Mouse (Mus musculus) limb, embryonic 10.5 days (tissue): ENCODE measurements around the gene Ubqlnl. TPM values are rescaled to one million over a fixed set of nuclear protein-coding genes. Genes with fewer than 3 reads are reported as not detected.

Experiments used
- DNase-seq: peaks from one replicate; pipeline ENCODE4 v3.0.0-alpha.2; 2017; ENCODE audit warnings: low spot score
- H3K27ac ChIP-seq: fragments of 300-500 bp; sonication (generic); 2 replicates; pipeline ENCODE4 v1.5.1; 2016; ENCODE audit warnings: mild to moderate bottlenecking
- H3K27me3 ChIP-seq: fragments of 300-500 bp; sonication (generic); 2 replicates; pipeline ENCODE4 v1.6.1; 2016; ENCODE audit warnings: low read depth, mild to moderate bottlenecking; ENCODE audit not compliant: poor library complexity, severe bottlenecking
- H3K36me3 ChIP-seq: fragments of 300-500 bp; sonication (generic); 2 replicates; pipeline ENCODE4 v1.6.1; 2016; ENCODE audit warnings: mild to moderate bottlenecking, moderate library complexity
- H3K4me1 ChIP-seq: fragments of 300-500 bp; sonication (generic); 2 replicates; pipeline ENCODE4 v1.6.1; 2016
- H3K4me3 ChIP-seq: fragments of 300-500 bp; sonication (generic); 2 replicates; pipeline ENCODE4 v1.5.1; 2016; ENCODE audit warnings: mild to moderate bottlenecking, moderate library complexity
- H3K9me3 ChIP-seq: fragments of 300-500 bp; sonication (generic); replicated peaks from 2 replicates; pipeline ENCODE4 v1.6.1; 2016; ENCODE audit warnings: mild to moderate bottlenecking
- WGBS: fragments of 180-500 bp; shearing (Covaris S2); methylation state at CpG from one replicate; pipeline ENCODE4 v1.1.7; 2016; 5-methylcytosine and 5-hydroxymethylcytosine counted together
- polyA plus RNA-seq: library from polyadenylated mRNA; unstranded; fragments of >200 nt; fragmentation: Nextera tagmentation; extraction: Ambion mirVana; gene quantifications from 2 replicates; pipeline ENCODE4 v1.2.1, GENCODE M21; 2016

Ubqlnl gene
- not detected in 2 replicates for polyA plus RNA-seq

GRCm38 (mm10) chr7:104150456-104150855 is at the start of gene Ubqlnl:
Gene Ubqlnl, minus strand, starts transcription at chr7:104150556.
- Histone ChIP-seq H3K9me3 (no peaks in the 10 kb centered on the region), H3K4me3 (no peak within 1 kb of the TSS), H3K4me1 (no peaks in the 10 kb centered on the region), H3K36me3 (no peaks in the 10 kb centered on the region), H3K27me3 (no peaks in the 10 kb centered on the region), H3K27ac (no peak within 1 kb of the TSS)
- no peak for DNase-seq
- 79% methylated on average over 2 of the region's 2 CpGs for WGBS

- DNase-seq = peak; percentile 69
- H3K4me3 ChIP-seq = no peak overlapping the region
- WGBS = 4% methylated on average over 5 of the region's 5 CpGs
- H3K27ac ChIP-seq = no peak overlapping the region
- H3K27me3 ChIP-seq = no peaks in the 10 kb centered on the region
- no peaks in the 10 kb centered on the region for H3K4me1 ChIP-seq
- H3K9me3 ChIP-seq = no peaks in the 10 kb centered on the region
- H3K36me3 ChIP-seq = no peaks in the 10 kb centered on the region
Observed at GRCm38 (mm10) chr7:104199822-104200221, 49.5 kb upstream of the Ubqlnl start.

DNA sequence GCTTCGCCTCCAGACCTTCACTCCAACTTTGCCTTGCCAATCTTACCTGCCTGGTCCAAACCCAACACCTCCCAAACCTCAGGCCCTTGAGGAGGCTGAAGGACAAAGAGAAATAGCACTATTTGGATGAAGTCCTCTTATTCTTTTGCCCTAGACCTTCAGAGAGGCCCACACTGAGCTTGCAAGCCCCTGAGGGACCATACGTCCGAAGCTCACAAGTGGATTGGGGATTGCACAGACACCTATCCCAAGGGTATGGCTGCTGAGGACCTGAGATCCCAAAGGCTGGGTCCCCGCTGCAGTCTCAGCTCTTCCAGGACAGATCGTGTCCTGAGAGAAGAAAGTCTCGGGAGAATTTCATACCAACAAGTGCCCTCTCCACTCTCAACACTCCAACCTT is 45.5 kb upstream of the Ubqlnl start, which contains the start of gene Olfr649:
Olfr649 (minus strand) TSS at position 101 of the 400 bp plus-strand sequence.
- Histone ChIP-seq H3K27me3 (no peaks in the 10 kb centered on the region), H3K36me3 (no peaks in the 10 kb centered on the region), H3K4me1 (no peaks in the 10 kb centered on the region), H3K4me3 (no peak within 1 kb of the TSS), H3K27ac (no peak within 1 kb of the TSS), H3K9me3 (no peaks in the 10 kb centered on the region)
- no peak for DNase-seq
- 85% methylated on average over 6 of the region's 6 CpGs for WGBS

DNA sequence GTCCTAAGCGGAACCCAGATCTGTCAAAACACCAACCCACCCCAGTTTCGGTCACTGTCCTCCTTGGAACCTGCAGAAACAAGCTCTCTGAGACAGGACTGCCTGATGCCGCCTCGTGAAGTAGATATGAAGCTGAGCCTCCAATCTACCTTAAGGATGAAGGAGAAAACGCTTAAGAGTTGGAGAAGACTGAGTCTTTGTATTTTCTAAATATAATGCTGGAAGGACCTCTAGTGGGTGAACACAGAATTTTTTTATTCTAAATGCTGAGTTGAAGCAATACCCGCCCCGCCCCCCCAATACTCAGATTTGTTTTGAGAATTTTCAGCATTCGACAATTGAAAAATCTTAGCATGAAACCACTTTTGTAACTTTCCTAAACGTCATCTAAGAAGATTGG is 40.9 kb upstream of the Ubqlnl start:
- Histone ChIP-seq H3K27me3 (no peaks in the 10 kb centered on the region), H3K36me3 (no peaks in the 10 kb centered on the region), H3K4me3 (no peak overlapping the region), H3K4me1 (no peaks in the 10 kb centered on the region), H3K27ac (no peak overlapping the region), H3K9me3 (no peaks in the 10 kb centered on the region)
- 58% methylated on average over 9 of the region's 9 CpGs for WGBS
- no peak for DNase-seq

GRCm38 (mm10) chr7:104183292-104183691 is 32.9 kb upstream of the Ubqlnl start, which contains the start of gene Olfr648:
Gene Olfr648, minus strand, starts transcription at chr7:104183392.
- Histone ChIP-seq H3K36me3 (no peaks in the 10 kb centered on the region), H3K9me3 (no peaks in the 10 kb centered on the region), H3K4me1 (no peaks in the 10 kb centered on the region), H3K27me3 (no peaks in the 10 kb centered on the region), H3K4me3 (no peak within 1 kb of the TSS), H3K27ac (no peak within 1 kb of the TSS)
- DNase-seq = no peak
- 85% methylated on average over 2 of the region's 2 CpGs for WGBS

GRCm38 (mm10) chr7:104179074-104179473 is 28.7 kb upstream of the Ubqlnl start:
- H3K36me3 ChIP-seq = no peaks in the 10 kb centered on the region
- H3K27ac ChIP-seq = no peak overlapping the region
- H3K4me3 ChIP-seq = no peak overlapping the region
- no peaks in the 10 kb centered on the region for H3K4me1 ChIP-seq
- no peaks in the 10 kb centered on the region for H3K9me3 ChIP-seq
- WGBS = 90% methylated on average over 1 of the region's 1 CpGs
- H3K27me3 ChIP-seq = no peaks in the 10 kb centered on the region
- no peak for DNase-seq

DNA sequence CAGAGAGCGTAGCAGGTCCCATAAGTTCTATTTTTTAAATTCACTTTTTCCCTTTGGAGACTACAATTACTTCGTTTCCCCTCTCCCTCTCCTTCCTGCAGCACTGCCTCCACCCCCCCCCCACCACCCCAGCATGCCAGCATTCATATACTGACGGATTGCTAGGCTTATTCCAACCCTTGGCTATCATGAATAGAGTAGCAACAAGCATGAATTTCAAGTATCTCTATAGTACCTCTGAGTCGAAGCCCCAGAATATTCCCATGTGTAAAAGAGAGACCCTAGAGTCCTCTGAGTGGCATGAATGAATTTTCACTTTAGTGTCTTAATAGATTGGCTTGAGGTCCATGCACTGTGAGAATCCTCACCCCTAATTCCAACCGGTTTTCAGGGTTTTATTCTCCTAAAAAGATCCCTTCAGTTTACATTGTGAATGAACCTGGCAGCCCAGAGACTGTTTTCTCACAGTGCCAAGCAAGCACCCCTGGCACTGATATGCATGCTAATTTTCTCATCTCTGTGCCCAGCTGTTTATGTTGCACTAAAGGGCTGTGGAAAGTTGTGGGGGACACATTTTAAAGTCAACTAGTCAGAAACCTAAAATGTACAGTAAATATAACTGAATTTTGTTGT is 28.2 kb upstream of the Ubqlnl start:
- 83% methylated on average over 5 of the region's 5 CpGs for WGBS
- no peaks in the 10 kb centered on the region for H3K9me3 ChIP-seq
- no peaks in the 10 kb centered on the region for H3K4me1 ChIP-seq
- DNase-seq = no peak
- H3K27ac ChIP-seq = no peak overlapping the region
- no peaks in the 10 kb centered on the region for H3K27me3 ChIP-seq
- H3K4me3 ChIP-seq = no peak overlapping the region
- no peaks in the 10 kb centered on the region for H3K36me3 ChIP-seq

- Histone ChIP-seq H3K4me1 (no peaks in the 10 kb centered on the region), H3K36me3 (no peaks in the 10 kb centered on the region), H3K9me3 (no peaks in the 10 kb centered on the region), H3K4me3 (no peak overlapping the region), H3K27ac (no peak overlapping the region), H3K27me3 (no peaks in the 10 kb centered on the region)
- WGBS = 92% methylated on average over 1 of the region's 1 CpGs
- no peak for DNase-seq
Observed at GRCm38 (mm10) chr7:104175085-104175484, 24.7 kb upstream of the Ubqlnl start.

DNA sequence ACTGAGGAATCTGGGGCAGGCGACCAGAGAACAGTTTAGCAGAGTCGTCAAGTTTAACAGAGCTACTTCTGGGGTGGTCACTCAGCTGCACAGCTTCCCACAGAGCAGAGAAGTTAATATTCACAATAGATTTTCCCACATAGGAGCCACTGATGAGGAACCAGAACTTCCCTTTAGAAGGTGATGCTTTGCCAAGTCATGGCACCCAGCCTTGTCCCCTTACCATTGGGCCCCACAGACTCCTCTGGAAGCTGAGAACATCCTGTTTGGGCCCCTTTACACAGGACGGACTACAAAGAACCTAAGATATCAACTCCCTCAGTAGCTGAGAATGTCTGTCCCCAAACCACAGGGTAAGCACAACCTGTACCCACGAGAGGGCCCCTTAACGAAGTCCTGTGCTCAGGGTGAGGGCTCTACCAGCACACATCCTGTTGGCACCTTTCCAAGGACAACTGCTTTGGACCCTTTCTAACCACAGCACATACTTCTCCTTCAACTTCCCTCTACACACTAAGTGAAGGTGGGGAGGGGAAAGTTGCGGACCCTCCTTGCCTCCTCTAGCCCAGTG is 19.4 kb upstream of the Ubqlnl start:
- Histone ChIP-seq H3K27ac (no peak overlapping the region), H3K36me3 (no peaks in the 10 kb centered on the region), H3K27me3 (no peaks in the 10 kb centered on the region), H3K4me1 (no peaks in the 10 kb centered on the region), H3K4me3 (no peak overlapping the region), H3K9me3 (no peaks in the 10 kb centered on the region)
- no peak for DNase-seq
- 82% methylated on average over 6 of the region's 6 CpGs for WGBS

DNA sequence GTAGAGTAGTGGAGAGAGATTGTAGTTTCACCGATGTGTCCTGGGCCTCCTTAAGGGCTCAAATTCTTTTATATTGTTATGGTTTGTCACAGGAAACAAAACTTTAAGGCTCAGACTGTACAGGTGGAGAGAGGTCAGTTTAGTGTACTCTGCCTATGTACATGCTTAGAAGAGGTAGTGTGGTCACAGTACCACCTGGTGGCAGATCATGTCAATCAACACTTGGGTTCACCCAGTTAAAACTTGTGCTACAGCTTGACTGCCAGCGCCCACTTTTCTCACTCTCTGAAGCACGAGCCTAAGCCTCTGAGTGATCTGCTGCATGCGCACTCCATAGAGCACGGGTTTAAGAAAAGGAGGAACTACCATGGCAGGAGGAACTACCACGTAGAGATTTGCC is 16.7 kb upstream of the Ubqlnl start:
- no peak for DNase-seq
- Histone ChIP-seq H3K27me3 (no peaks in the 10 kb centered on the region), H3K27ac (no peak overlapping the region), H3K36me3 (no peaks in the 10 kb centered on the region), H3K4me1 (no peaks in the 10 kb centered on the region), H3K9me3 (no peaks in the 10 kb centered on the region), H3K4me3 (no peak overlapping the region)
- 87% methylated on average over 6 of the region's 6 CpGs for WGBS

DNA sequence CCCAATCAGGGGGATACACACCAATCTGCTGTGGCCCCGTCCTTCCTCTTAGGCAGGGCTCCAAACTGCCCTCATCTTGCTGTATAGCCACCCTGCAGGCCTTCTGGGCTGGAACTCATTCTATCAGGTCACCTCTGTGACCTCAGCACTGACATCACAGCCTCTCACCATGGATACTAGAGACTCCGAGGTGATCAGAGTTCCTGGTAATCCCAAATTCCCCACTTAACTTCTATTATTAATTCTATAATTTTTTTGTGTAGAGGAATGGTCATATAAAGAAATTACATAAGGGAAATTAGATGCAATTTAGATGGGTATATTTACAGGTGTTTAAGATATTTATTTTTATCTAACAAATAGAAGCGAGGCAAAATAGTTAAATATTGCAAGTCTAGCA is 7.2 kb downstream of the Ubqlnl start, which contains the start of gene Ubqln3:
Ubqln3 (minus strand) TSS at position 101 of the 400 bp plus-strand sequence.
- WGBS = 87% methylated on average over 3 of the region's 3 CpGs
- DNase-seq = no peak

DNA sequence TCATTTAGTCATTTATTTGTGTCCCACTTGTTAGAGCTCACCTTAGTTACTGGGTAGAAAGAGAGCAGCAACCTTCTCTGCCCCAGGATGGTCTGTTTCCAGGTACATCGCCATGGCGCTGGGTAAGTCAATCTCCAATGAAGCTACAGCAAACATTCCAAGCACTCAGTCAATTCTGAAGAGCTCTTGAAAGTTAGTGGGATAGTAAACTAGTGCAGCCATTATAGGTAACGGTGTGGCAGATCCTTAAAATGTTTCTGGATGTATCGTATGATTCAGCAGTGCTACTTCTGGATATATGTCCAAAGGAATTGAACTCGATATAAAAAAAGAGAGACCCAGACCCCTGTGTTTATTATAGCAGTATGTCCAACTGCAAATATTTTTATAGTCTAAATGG is 13.1 kb downstream of the Ubqlnl start, which contains the start of gene Olfr643:
Olfr643 (minus strand) TSS at position 101 of the 400 bp plus-strand sequence.
- no peaks in the 10 kb centered on the region for H3K4me1 ChIP-seq
- H3K4me3 ChIP-seq = no peak within 1 kb of the TSS
- H3K27me3 ChIP-seq = no peaks in the 10 kb centered on the region
- H3K27ac ChIP-seq = no peak within 1 kb of the TSS
- no peaks in the 10 kb centered on the region for H3K36me3 ChIP-seq
- no peaks in the 10 kb centered on the region for H3K9me3 ChIP-seq
- DNase-seq = no peak
- WGBS = 92% methylated on average over 5 of the region's 5 CpGs

More for the DNA sequence above, 7.2 kb downstream of the Ubqlnl start, which contains the start of gene Ubqln3:
- Histone ChIP-seq H3K27ac (no peak within 1 kb of the TSS), H3K27me3 (no peaks in the 10 kb centered on the region), H3K9me3 (no peaks in the 10 kb centered on the region), H3K4me1 (no peaks in the 10 kb centered on the region), H3K4me3 (no peak within 1 kb of the TSS), H3K36me3 (no peaks in the 10 kb centered on the region)

DNA sequence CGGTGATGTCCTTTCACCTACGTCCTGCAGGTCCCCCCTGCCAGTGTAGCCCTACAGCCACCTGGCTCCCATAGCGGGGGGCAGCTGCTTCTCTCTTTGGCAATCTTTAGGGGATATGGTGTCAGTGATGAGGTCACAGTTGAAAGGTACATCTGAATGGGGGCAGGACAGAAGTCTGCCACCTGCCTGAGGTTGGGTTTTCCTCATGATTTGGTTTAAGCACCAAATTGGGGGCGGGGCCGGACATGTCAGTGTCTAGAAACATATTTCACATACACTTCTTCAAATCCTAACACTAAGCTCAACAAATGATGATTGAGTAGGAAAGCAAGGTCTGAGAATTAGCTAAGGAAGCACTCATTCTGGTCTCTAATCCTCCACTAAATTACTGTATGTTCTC is 20.6 kb downstream of the Ubqlnl start, which contains the start of gene Ubqln5:
Ubqln5 (minus strand) TSS at position 101 of the 400 bp plus-strand sequence.
- Histone ChIP-seq H3K27me3 (no peaks in the 10 kb centered on the region), H3K4me1 (no peaks in the 10 kb centered on the region), H3K4me3 (no peak within 1 kb of the TSS), H3K36me3 (no peaks in the 10 kb centered on the region), H3K27ac (no peak within 1 kb of the TSS), H3K9me3 (no peaks in the 10 kb centered on the region)
- DNase-seq = no peak
- 97% methylated on average over 5 of the region's 5 CpGs for WGBS

- Histone ChIP-seq H3K36me3 (no peaks in the 10 kb centered on the region), H3K4me3 (no peak within 1 kb of the TSS), H3K4me1 (no peaks in the 10 kb centered on the region), H3K9me3 (no peaks in the 10 kb centered on the region), H3K27ac (no peak within 1 kb of the TSS), H3K27me3 (no peaks in the 10 kb centered on the region)
- no peak for DNase-seq
Observed at GRCm38 (mm10) chr7:104104757-104104972, 45.7 kb downstream of the Ubqlnl start, which contains the start of gene Olfr646. Gene Olfr646, plus strand, starts transcription at chr7:104104873.
